Mouse (Mus musculus) embryonic fibroblast, embryonic 13.5 days (primary cell): ENCODE measurements around the gene Nup62. TPM values are rescaled to one million over a fixed set of nuclear protein-coding genes. Genes with fewer than 3 reads are reported as not detected.

Experiments used
- H3K27ac ChIP-seq: 2 replicates; pipeline ENCODE4 v1.5.1; 2012; ENCODE audit warnings: low read length, control low read depth, inconsistent platforms; ENCODE audit not compliant: insufficient read depth
- H3K4me1 ChIP-seq: 2 replicates; pipeline ENCODE4 v1.6.1; 2011; ENCODE audit warnings: low read length; ENCODE audit not compliant: control insufficient read depth, insufficient read depth
- H3K4me3 ChIP-seq: 2 replicates; pipeline ENCODE4 v1.5.1; 2011; ENCODE audit warnings: mild to moderate bottlenecking, control low read depth, low read length; ENCODE audit not compliant: insufficient read depth
- CTCF ChIP-seq: IDR thresholded peaks from 2 replicates; pipeline ENCODE4 v1.5.1; 2011; ENCODE audit warnings: mild to moderate bottlenecking, control low read depth, low read length, moderate library complexity, borderline replicate concordance; ENCODE audit not compliant: insufficient read depth
- POLR2A ChIP-seq: IDR thresholded peaks from 2 replicates; pipeline ENCODE4 v1.6.1; 2011; ENCODE audit warnings: low read depth, mild to moderate bottlenecking, control low read depth, low read length, moderate library complexity
- polyA plus RNA-seq: library from polyadenylated mRNA; stranded (reverse); fragments of >200 nt; gene quantifications from 2 replicates; pipeline ENCODE4 v1.2.4, GENCODE M21; 2011; ENCODE audit warnings: low read depth; ENCODE audit not compliant: missing spikeins, insufficient read length

The Nup62 gene
- 41.1 and 41.2 TPM in 2 replicates for polyA plus RNA-seq

GRCm38 (mm10) chr7:44815721-44816469 lies at the start of gene Nup62, which contains the start of gene Il4i1:
Gene Nup62 (plus strand): TSS chr7:44816088.
Gene Il4i1 (plus strand): TSS chr7:44816387.
- Histone ChIP-seq H3K4me3 (peak within 1 kb of the TSS; percentile 65), H3K4me1 (peaks cover 12% of the 10 kb centered on the region; the same call in 1 of the 2 replicates), H3K27ac (peak within 1 kb of the TSS; percentile 93)
- TF ChIP-seq POLR2A (peak; percentile 82; the same call in 1 of the 2 replicates), CTCF (no peak)

GRCm38 (mm10) chr7:44768129-44768528 lies 47.8 kb upstream of the Nup62 start:
- Histone ChIP-seq H3K4me1 (no peaks in the 10 kb centered on the region), H3K4me3 (no peak overlapping the region), H3K27ac (no peak overlapping the region)
- TF ChIP-seq POLR2A, result no peak

- Histone ChIP-seq H3K4me1 (no peaks in the 10 kb centered on the region), H3K27ac (no peak overlapping the region), H3K4me3 (no peak overlapping the region)
- TF ChIP-seq POLR2A (no peak), CTCF (no peak; the same call in 1 of the 2 replicates)
These were observed 45.8 kb upstream of the Nup62 start for GRCm38 (mm10) chr7:44770046-44770578.

GRCm38 (mm10) chr7:44772591-44773204 lies 43.2 kb upstream of the Nup62 start:
- Histone ChIP-seq H3K4me3 (no peak overlapping the region), H3K27ac (no peak overlapping the region), H3K4me1 (peaks cover 11% of the 10 kb centered on the region; the same call in 1 of the 2 replicates)
- TF ChIP-seq CTCF, result no peak

- Histone ChIP-seq H3K4me3 (no peak overlapping the region), H3K4me1 (peaks cover 12% of the 10 kb centered on the region; the same call in 1 of the 2 replicates), H3K27ac (peak overlapping the region; percentile 6; the same call in 1 of the 2 replicates)
- TF ChIP-seq POLR2A (no peak), CTCF (no peak)
These were observed 38.9 kb upstream of the Nup62 start for GRCm38 (mm10) chr7:44776849-44777498.

- no peak for TF ChIP-seq CTCF
- no peak for TF ChIP-seq POLR2A
- no peak overlapping the region for H3K4me3 ChIP-seq
- H3K4me1 ChIP-seq, result peaks cover 12% of the 10 kb centered on the region; the same call in 1 of the 2 replicates
- H3K27ac ChIP-seq, result no peak overlapping the region
These were observed 35.8 kb upstream of the Nup62 start for GRCm38 (mm10) chr7:44780101-44780500.

GRCm38 (mm10) chr7:44789531-44789930 lies 26.4 kb upstream of the Nup62 start:
- TF ChIP-seq POLR2A, result no peak
- TF ChIP-seq CTCF, result no peak
- no peak overlapping the region for H3K27ac ChIP-seq
- H3K4me3 ChIP-seq, result no peak overlapping the region
- no peaks in the 10 kb centered on the region for H3K4me1 ChIP-seq

GRCm38 (mm10) chr7:44790066-44790465 lies 25.8 kb upstream of the Nup62 start:
- no peak overlapping the region for H3K27ac ChIP-seq
- H3K4me3 ChIP-seq, result no peak overlapping the region
- no peaks in the 10 kb centered on the region for H3K4me1 ChIP-seq
- TF ChIP-seq POLR2A (no peak), CTCF (no peak)

GRCm38 (mm10) chr7:44792781-44793180 lies 23.1 kb upstream of the Nup62 start:
- TF ChIP-seq CTCF, result no peak
- no peak for TF ChIP-seq POLR2A
- Histone ChIP-seq H3K4me3 (no peak overlapping the region), H3K27ac (no peak overlapping the region), H3K4me1 (no peaks in the 10 kb centered on the region)
